Mouse (Mus musculus): ENCODE results near the gene Ostc.

DNA sequence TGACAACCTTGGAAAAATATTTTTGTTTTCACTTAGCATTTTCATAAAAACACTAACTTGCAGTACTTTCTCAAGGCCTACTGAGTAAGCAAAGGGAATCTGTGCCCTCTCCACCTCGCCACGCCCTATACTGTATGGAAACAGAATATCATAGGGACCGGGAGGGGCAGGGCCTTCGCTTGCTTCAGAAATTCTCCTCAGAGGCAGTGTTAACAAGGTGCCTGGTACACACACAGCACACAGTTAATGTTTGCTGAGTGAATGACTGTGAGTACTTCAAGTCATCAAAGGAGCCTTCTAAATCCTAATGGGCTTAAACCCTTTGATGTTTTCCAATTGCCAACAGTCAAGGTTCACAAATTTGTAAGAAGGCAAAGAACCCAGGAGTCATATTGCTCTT lies 9.6 kb upstream of the Ostc start:
- no peak for TF ChIP-seq POLR2A (IDR thresholded peaks at IDR 0.05; ENCODE audit: borderline replicate concordance, control insufficient read depth, low read depth, low read length)
- no peak for TF ChIP-seq CTCF (IDR thresholded peaks at IDR 0.05; ENCODE audit: control insufficient read depth, insufficient read depth, low read length)

Data from bone marrow, adult 2 months (tissue).